Mouse (Mus musculus): ENCODE data around the gene Gm5617. TPM values are rescaled to one million over a fixed set of nuclear protein-coding genes. Genes with fewer than 3 reads are reported as not detected.
"Not testable (repeated sequence)": the region's sequence is repeated elsewhere in the genome, so short reads cannot be mapped to it uniquely, and the experiment has no call there.

The Gm5617 gene
- total RNA-seq, 2 experiments from 2014 or later, result 26.1 to 27.1 TPM

GRCm38 (mm10) chr9:48481214-48482134, 13.8 kb upstream of the Gm5617 start:
- intact Hi-C loops (cut with DNase I), result loop anchor here (2.0 kb wide), 1 partner anchor 13 kb away; the partner anchor contains the start of genes Gm5617 and Rbm7
- DNase-seq (ENCODE audit: low spot score), result no peak

- no peak for DNase-seq (ENCODE audit: low spot score)
These were observed 298 bp downstream of the Gm5617 start for GRCm38 (mm10) chr9:48495548-48495932.

GRCm38 (mm10) chr9:48501192-48501591, 6.0 kb downstream of the Gm5617 start:
- intact Hi-C loops (cut with DNase I), result no loop called here
- DNase-seq (ENCODE audit: low spot score), result no peak

More at GRCm38 (mm10) chr9:48495548-48495932, 298 bp downstream of the Gm5617 start:
- intact Hi-C loops (cut with DNase I), result loop anchor here (2.0 to 10.0 kb wide), 3 partner anchors 15 to 559 kb away; partner anchors contain the start of genes Rexo2, Usp28 and Zw10

- no peak for DNase-seq (ENCODE audit: low spot score)
- intact Hi-C loops (cut with DNase I), result no loop called here
These were observed 7.8 kb downstream of the Gm5617 start for GRCm38 (mm10) chr9:48503001-48503400.

- DNase-seq (ENCODE audit: low spot score), result no peak
- intact Hi-C loops (cut with DNase I), result no loop called here
These were observed 9.6 kb downstream of the Gm5617 start for GRCm38 (mm10) chr9:48504741-48505365.

GRCm38 (mm10) chr9:48510134-48510533, 14.9 kb downstream of the Gm5617 start:
- intact Hi-C loops (cut with DNase I), result no loop called here
- DNase-seq (ENCODE audit: low spot score), result no peak

- DNase-seq (ENCODE audit: low spot score), result no peak
- intact Hi-C loops (cut with DNase I), result no loop called here
These were observed 20.1 kb downstream of the Gm5617 start for GRCm38 (mm10) chr9:48515332-48515731.

- DNase-seq (ENCODE audit: low spot score), result no peak
- intact Hi-C loops (cut with DNase I), result no loop called here
These were observed 21.6 kb downstream of the Gm5617 start for GRCm38 (mm10) chr9:48516615-48517371.

GRCm38 (mm10) chr9:48517372-48518130, 22.3 kb downstream of the Gm5617 start:
- no peak for DNase-seq (ENCODE audit: low spot score)

GRCm38 (mm10) chr9:48520405-48520804, 25.2 kb downstream of the Gm5617 start:
- DNase-seq (ENCODE audit: low spot score); intact Hi-C loops (cut with DNase I): not testable (repeated sequence)

More at GRCm38 (mm10) chr9:48517372-48518130, 22.3 kb downstream of the Gm5617 start:
- intact Hi-C loops (cut with DNase I), result no loop called here

GRCm38 (mm10) chr9:48525566-48525965, 30.3 kb downstream of the Gm5617 start:
- intact Hi-C loops (cut with DNase I), result no loop called here
- no peak for DNase-seq (ENCODE audit: low spot score)

- no peak for DNase-seq (ENCODE audit: low spot score)
- intact Hi-C loops (cut with DNase I), result loop anchor here (2.0 kb wide), 1 partner anchor 14 kb away; no protein-coding TSS in a partner anchor
These were observed 31.3 kb downstream of the Gm5617 start for GRCm38 (mm10) chr9:48526520-48526919.

GRCm38 (mm10) chr9:48531294-48531693, 36.1 kb downstream of the Gm5617 start:
- no peak for DNase-seq (ENCODE audit: low spot score)
- intact Hi-C loops (cut with DNase I), result no loop called here

- intact Hi-C loops (cut with DNase I), result no loop called here
- no peak for DNase-seq (ENCODE audit: low spot score)
These were observed 37.0 kb downstream of the Gm5617 start for GRCm38 (mm10) chr9:48532203-48532602.

- no peak for DNase-seq (ENCODE audit: low spot score)
- intact Hi-C loops (cut with DNase I), result no loop called here
These were observed 37.5 kb downstream of the Gm5617 start for GRCm38 (mm10) chr9:48532730-48533129.

- no peak for DNase-seq (ENCODE audit: low spot score)
- intact Hi-C loops (cut with DNase I), result no loop called here
These were observed 41.2 kb downstream of the Gm5617 start for GRCm38 (mm10) chr9:48536414-48536813.

- DNase-seq (ENCODE audit: low spot score); intact Hi-C loops (cut with DNase I): not testable (repeated sequence)
These were observed 42.4 kb downstream of the Gm5617 start for GRCm38 (mm10) chr9:48537616-48538015.

- intact Hi-C loops (cut with DNase I), result no loop called here
- no peak for DNase-seq (ENCODE audit: low spot score)
These were observed 42.9 kb downstream of the Gm5617 start for GRCm38 (mm10) chr9:48538044-48538645.

- no peak for DNase-seq (ENCODE audit: low spot score)
- intact Hi-C loops (cut with DNase I), result no loop called here
These were observed 43.4 kb downstream of the Gm5617 start for GRCm38 (mm10) chr9:48538688-48539087.

Measured in heart, postnatal 25 days (tissue).